Mouse (Mus musculus): ENCODE measurements around the gene Gart. TPM values are rescaled to one million over a fixed set of nuclear protein-coding genes. Genes with fewer than 3 reads are reported as not detected.

Gart gene
- polyA plus RNA-seq, 1 experiment from 2014 or later: 113 TPM

GRCm38 (mm10) chr16:91632439-91632838 is 14.3 kb downstream of the Gart start:
- 93% methylated on average over 5 of the region's 5 CpGs for WGBS
- no peak overlapping the region for H3K4me2 ChIP-seq (ENCODE audit: low read depth, low read length)
- peaks cover 12% of the 10 kb centered on the region for H3K36me3 ChIP-seq (replicated peaks; ENCODE audit: control insufficient read depth, insufficient read depth, low read depth, low read length)

DNA sequence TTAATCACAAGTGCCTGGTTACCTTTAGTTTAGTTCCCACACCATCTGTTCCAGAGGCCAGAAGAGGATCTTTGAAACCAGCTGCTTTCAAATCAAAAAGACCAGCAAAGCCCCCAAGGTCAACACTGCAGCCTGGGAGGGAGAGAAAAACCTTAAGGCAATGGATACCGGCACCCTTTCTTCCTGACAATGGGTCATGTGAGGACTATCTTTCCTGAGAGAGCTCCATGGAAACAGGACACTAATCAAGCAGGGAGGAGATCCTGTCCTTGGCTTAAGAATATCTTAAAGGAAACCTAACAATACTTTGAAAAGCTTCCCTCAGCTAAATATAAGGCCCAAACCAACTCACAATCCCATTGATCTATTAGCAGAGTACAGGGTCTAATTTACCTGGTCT is 16.2 kb downstream of the Gart start:
- H3K36me3 ChIP-seq (replicated peaks; ENCODE audit: control insufficient read depth, insufficient read depth, low read depth, low read length): peaks cover 6% of the 10 kb centered on the region
- WGBS: 78% methylated on average over 1 of the region's 1 CpGs
- no peak overlapping the region for H3K9ac ChIP-seq (replicated peaks; ENCODE audit: low read length)
- no peak overlapping the region for H3K27ac ChIP-seq (replicated peaks; ENCODE audit: low read depth, low read length)
- DNase-seq (ENCODE audit: low spot score) (no peak), ATAC-seq (replicated peaks; ENCODE audit: insufficient number of reproducible peaks, low FRiP score, low TSS enrichment, low read depth) (no peak)
- H3K9me3 ChIP-seq (replicated peaks; ENCODE audit: control insufficient read depth, low read length): no peaks in the 10 kb centered on the region
- H3K4me3 ChIP-seq (ENCODE audit: low read depth, low read length): no peak overlapping the region
- no peaks in the 10 kb centered on the region for H3K27me3 ChIP-seq (ENCODE audit: control insufficient read depth, insufficient read depth, low read length)
- no peak overlapping the region for H3K4me2 ChIP-seq (ENCODE audit: low read depth, low read length)
- no peaks in the 10 kb centered on the region for H3K4me1 ChIP-seq (ENCODE audit: control insufficient read depth, insufficient read depth, low read length)

More at GRCm38 (mm10) chr16:91632439-91632838, 14.3 kb downstream of the Gart start:
- Histone ChIP-seq H3K27me3 (ENCODE audit: control insufficient read depth, insufficient read depth, low read length) (no peaks in the 10 kb centered on the region), H3K4me1 (ENCODE audit: control insufficient read depth, insufficient read depth, low read length) (no peaks in the 10 kb centered on the region), H3K9me3 (replicated peaks; ENCODE audit: control insufficient read depth, low read length) (no peaks in the 10 kb centered on the region), H3K9ac (replicated peaks; ENCODE audit: low read length) (no peak overlapping the region), H3K4me3 (ENCODE audit: low read depth, low read length) (no peak overlapping the region), H3K27ac (replicated peaks; ENCODE audit: low read depth, low read length) (no peak overlapping the region)
- ATAC-seq (replicated peaks; ENCODE audit: insufficient number of reproducible peaks, low FRiP score, low TSS enrichment, low read depth): no peak
- DNase-seq (ENCODE audit: low spot score): no peak

GRCm38 (mm10) chr16:91629749-91630148 is 17.0 kb downstream of the Gart start:
- H3K9me3 ChIP-seq (replicated peaks; ENCODE audit: control insufficient read depth, low read length): no peaks in the 10 kb centered on the region
- ATAC-seq (replicated peaks; ENCODE audit: insufficient number of reproducible peaks, low FRiP score, low TSS enrichment, low read depth): no peak
- no peak overlapping the region for H3K4me3 ChIP-seq (ENCODE audit: low read depth, low read length)
- WGBS: 92% methylated on average over 4 of the region's 4 CpGs
- no peak for DNase-seq (ENCODE audit: low spot score)
- H3K36me3 ChIP-seq (replicated peaks; ENCODE audit: control insufficient read depth, insufficient read depth, low read depth, low read length): peaks cover 6% of the 10 kb centered on the region
- H3K4me2 ChIP-seq (ENCODE audit: low read depth, low read length): no peak overlapping the region
- no peaks in the 10 kb centered on the region for H3K4me1 ChIP-seq (ENCODE audit: control insufficient read depth, insufficient read depth, low read length)
- no peaks in the 10 kb centered on the region for H3K27me3 ChIP-seq (ENCODE audit: control insufficient read depth, insufficient read depth, low read length)
- no peak overlapping the region for H3K27ac ChIP-seq (replicated peaks; ENCODE audit: low read depth, low read length)
- H3K9ac ChIP-seq (replicated peaks; ENCODE audit: low read length): no peak overlapping the region

- 93% methylated on average over 3 of the region's 3 CpGs for WGBS
- Histone ChIP-seq H3K36me3 (replicated peaks; ENCODE audit: control insufficient read depth, insufficient read depth, low read depth, low read length) (peaks cover 8% of the 10 kb centered on the region), H3K27me3 (ENCODE audit: control insufficient read depth, insufficient read depth, low read length) (no peaks in the 10 kb centered on the region), H3K4me1 (ENCODE audit: control insufficient read depth, insufficient read depth, low read length) (no peaks in the 10 kb centered on the region), H3K27ac (replicated peaks; ENCODE audit: low read depth, low read length) (no peak overlapping the region), H3K4me3 (ENCODE audit: low read depth, low read length) (no peak overlapping the region), H3K9me3 (replicated peaks; ENCODE audit: control insufficient read depth, low read length) (no peaks in the 10 kb centered on the region), H3K4me2 (ENCODE audit: low read depth, low read length) (no peak overlapping the region), H3K9ac (replicated peaks; ENCODE audit: low read length) (no peak overlapping the region)
- ATAC-seq (replicated peaks; ENCODE audit: insufficient number of reproducible peaks, low FRiP score, low TSS enrichment, low read depth): no peak
- no peak for DNase-seq (ENCODE audit: low spot score)
Observed at GRCm38 (mm10) chr16:91628673-91629072, 18.1 kb downstream of the Gart start.

DNA sequence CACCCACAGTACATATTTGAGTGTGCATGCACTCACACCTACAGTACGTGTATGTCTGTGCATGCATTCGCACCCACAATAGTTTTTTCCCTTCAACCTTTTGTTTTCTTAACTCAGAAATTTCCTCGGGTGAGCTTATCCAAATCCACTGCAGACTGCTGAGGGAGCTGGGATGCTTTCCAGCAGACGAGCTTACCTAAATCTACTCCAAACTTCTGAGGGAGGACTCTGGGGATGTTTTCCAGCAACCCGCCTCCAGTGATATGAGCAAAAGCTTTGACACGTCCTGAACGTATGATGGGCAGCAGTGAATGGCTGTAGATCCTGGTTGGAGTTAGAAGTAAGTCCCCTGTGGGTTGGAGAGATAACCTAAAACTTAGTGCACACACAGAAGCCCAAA is 18.9 kb downstream of the Gart start:
- Histone ChIP-seq H3K9ac (replicated peaks; ENCODE audit: low read length) (no peak overlapping the region), H3K27ac (replicated peaks; ENCODE audit: low read depth, low read length) (no peak overlapping the region), H3K4me1 (ENCODE audit: control insufficient read depth, insufficient read depth, low read length) (no peaks in the 10 kb centered on the region), H3K9me3 (replicated peaks; ENCODE audit: control insufficient read depth, low read length) (no peaks in the 10 kb centered on the region), H3K36me3 (replicated peaks; ENCODE audit: control insufficient read depth, insufficient read depth, low read depth, low read length) (peaks cover 10% of the 10 kb centered on the region), H3K27me3 (ENCODE audit: control insufficient read depth, insufficient read depth, low read length) (no peaks in the 10 kb centered on the region), H3K4me2 (ENCODE audit: low read depth, low read length) (no peak overlapping the region), H3K4me3 (ENCODE audit: low read depth, low read length) (no peak overlapping the region)
- ATAC-seq (replicated peaks; ENCODE audit: insufficient number of reproducible peaks, low FRiP score, low TSS enrichment, low read depth) (no peak), DNase-seq (ENCODE audit: low spot score) (no peak)
- 87% methylated on average over 7 of the region's 7 CpGs for WGBS

DNA sequence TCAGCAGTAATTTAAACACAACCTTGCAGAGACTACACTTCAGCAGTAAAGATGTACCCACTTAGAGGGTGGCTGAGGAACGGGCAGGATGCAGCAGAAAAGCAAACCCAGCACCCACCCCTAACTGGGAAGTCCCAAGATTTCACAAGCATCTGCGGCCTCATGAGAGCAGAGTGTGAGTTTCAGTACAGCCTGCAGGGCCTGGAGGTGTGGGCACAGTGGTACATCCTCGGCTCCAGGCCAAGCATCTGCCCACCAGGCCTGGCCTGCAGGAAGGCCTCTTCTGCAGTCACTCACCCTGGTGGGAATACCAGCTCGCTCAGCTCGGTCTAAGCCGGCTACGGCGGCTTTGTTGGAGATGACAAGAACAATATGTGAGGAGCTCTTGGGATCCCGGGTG is 23.7 kb downstream of the Gart start:
- H3K4me1 ChIP-seq (ENCODE audit: control insufficient read depth, insufficient read depth, low read length): no peaks in the 10 kb centered on the region
- H3K27ac ChIP-seq (replicated peaks; ENCODE audit: low read depth, low read length): no peak overlapping the region
- H3K27me3 ChIP-seq (ENCODE audit: control insufficient read depth, insufficient read depth, low read length): no peaks in the 10 kb centered on the region
- no peak overlapping the region for H3K4me2 ChIP-seq (ENCODE audit: low read depth, low read length)
- no peak for ATAC-seq (replicated peaks; ENCODE audit: insufficient number of reproducible peaks, low FRiP score, low TSS enrichment, low read depth)
- 92% methylated on average over 9 of the region's 9 CpGs for WGBS
- H3K9ac ChIP-seq (replicated peaks; ENCODE audit: low read length): no peak overlapping the region
- no peaks in the 10 kb centered on the region for H3K9me3 ChIP-seq (replicated peaks; ENCODE audit: control insufficient read depth, low read length)
- DNase-seq (ENCODE audit: low spot score): no peak
- peaks cover 4% of the 10 kb centered on the region for H3K36me3 ChIP-seq (replicated peaks; ENCODE audit: control insufficient read depth, insufficient read depth, low read depth, low read length)
- no peak overlapping the region for H3K4me3 ChIP-seq (ENCODE audit: low read depth, low read length)

GRCm38 (mm10) chr16:91620991-91621390 is 25.8 kb downstream of the Gart start:
- Histone ChIP-seq H3K27ac (replicated peaks; ENCODE audit: low read depth, low read length) (no peak overlapping the region), H3K9me3 (replicated peaks; ENCODE audit: control insufficient read depth, low read length) (no peaks in the 10 kb centered on the region), H3K4me1 (ENCODE audit: control insufficient read depth, insufficient read depth, low read length) (no peaks in the 10 kb centered on the region), H3K9ac (replicated peaks; ENCODE audit: low read length) (no peak overlapping the region), H3K36me3 (replicated peaks; ENCODE audit: control insufficient read depth, insufficient read depth, low read depth, low read length) (peaks cover 4% of the 10 kb centered on the region), H3K27me3 (ENCODE audit: control insufficient read depth, insufficient read depth, low read length) (no peaks in the 10 kb centered on the region), H3K4me3 (ENCODE audit: low read depth, low read length) (no peak overlapping the region), H3K4me2 (ENCODE audit: low read depth, low read length) (no peak overlapping the region)
- DNase-seq (ENCODE audit: low spot score) (no peak), ATAC-seq (replicated peaks; ENCODE audit: insufficient number of reproducible peaks, low FRiP score, low TSS enrichment, low read depth) (no peak)
- WGBS: 95% methylated on average over 11 of the region's 11 CpGs

DNA sequence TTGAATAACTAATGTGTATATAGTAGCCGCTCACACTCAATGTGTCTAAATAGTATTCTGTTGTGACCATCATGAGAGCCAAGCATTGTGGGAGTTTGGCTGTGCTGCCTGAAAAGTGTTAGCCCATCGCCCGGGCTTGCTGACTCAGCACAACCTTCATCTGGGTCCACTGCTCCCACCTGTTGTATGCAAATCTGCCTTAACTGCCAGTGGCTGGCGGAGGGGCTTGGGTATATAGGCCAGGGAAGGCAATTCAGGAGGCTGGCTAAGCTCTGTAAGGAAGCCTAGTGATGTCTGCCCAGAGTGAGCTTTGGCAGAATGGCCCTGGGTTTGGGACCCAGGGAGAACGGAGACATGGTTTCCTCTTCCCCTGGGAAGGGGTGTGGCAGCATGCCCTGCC is 26.6 kb downstream of the Gart start:
- Histone ChIP-seq H3K27me3 (ENCODE audit: control insufficient read depth, insufficient read depth, low read length) (no peaks in the 10 kb centered on the region), H3K9me3 (replicated peaks; ENCODE audit: control insufficient read depth, low read length) (no peaks in the 10 kb centered on the region), H3K4me1 (ENCODE audit: control insufficient read depth, insufficient read depth, low read length) (no peaks in the 10 kb centered on the region), H3K4me2 (ENCODE audit: low read depth, low read length) (no peak overlapping the region), H3K4me3 (ENCODE audit: low read depth, low read length) (no peak overlapping the region), H3K9ac (replicated peaks; ENCODE audit: low read length) (no peak overlapping the region), H3K27ac (replicated peaks; ENCODE audit: low read depth, low read length) (no peak overlapping the region), H3K36me3 (replicated peaks; ENCODE audit: control insufficient read depth, insufficient read depth, low read depth, low read length) (peaks cover 4% of the 10 kb centered on the region)
- no peak for DNase-seq (ENCODE audit: low spot score)
- no peak for ATAC-seq (replicated peaks; ENCODE audit: insufficient number of reproducible peaks, low FRiP score, low TSS enrichment, low read depth)
- WGBS: 96% methylated on average over 5 of the region's 5 CpGs
